Mouse (Mus musculus) E14TG2a.4 (cell line): ENCODE data around the gene Zfp324.

Experiments used
- CTCF ChIP-seq: conservative IDR thresholded peaks from 2 replicates; pipeline ENCODE4 v1.5.1; 2014; ENCODE audit warnings: low read length
- POU5F1 ChIP-seq: IDR thresholded peaks from 2 replicates; pipeline ENCODE4 v1.6.1; 2014; ENCODE audit warnings: low read length, borderline replicate concordance

DNA sequence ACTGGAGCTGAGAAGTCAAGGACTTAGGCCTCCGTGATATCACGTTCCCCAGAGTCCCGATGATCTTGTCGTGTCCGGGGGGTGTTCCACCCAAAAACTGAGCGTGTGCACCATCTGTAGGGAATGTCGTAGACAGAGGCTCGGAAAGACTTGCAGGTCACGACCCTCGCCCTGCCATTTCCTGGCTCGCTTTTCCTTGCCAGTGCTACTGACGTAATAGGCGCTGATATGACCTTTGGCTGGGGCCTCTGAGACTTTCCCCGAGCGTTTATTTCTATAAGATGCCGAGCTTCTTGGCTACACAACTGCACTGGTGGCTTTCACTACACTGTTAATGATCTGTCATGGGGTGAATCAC, 15.8 kb upstream of the Zfp324 start:
- TF ChIP-seq CTCF (no peak), POU5F1 (no peak)
